Mouse (Mus musculus) midbrain, embryonic 14.5 days (tissue): Measurements from ENCODE around the gene Smarcd3. TPM values are rescaled to one million over a fixed set of nuclear protein-coding genes. Genes with fewer than 3 reads are reported as not detected.
A peak's percentile ranks its signal among the peaks of the same experiment; 100 is the strongest.

ENCODE experiments used
- ATAC-seq: fragments of 200-750 bp; cut with Nextera tagmentation; 2 replicates; pipeline ENCODE4 v1.8.0; 2017; ENCODE audit warnings: moderate number of reproducible peaks, moderate library complexity; ENCODE audit not compliant: low FRiP score, low TSS enrichment
- DNase-seq: peaks from one replicate; pipeline ENCODE4 v3.0.0-alpha.2; 2015
- H3K27ac ChIP-seq: fragments of 300-500 bp; sonication (generic); replicated peaks from 2 replicates; pipeline ENCODE4 v1.5.1; 2014; ENCODE audit warnings: mild to moderate bottlenecking, low read depth, low read length, moderate library complexity
- H3K27me3 ChIP-seq: fragments of 300-500 bp; sonication (generic); 2 replicates; pipeline ENCODE4 v1.6.1; 2014; ENCODE audit warnings: low read length, control low read depth, mixed read lengths; ENCODE audit not compliant: control insufficient read depth, insufficient read depth
- H3K36me3 ChIP-seq: fragments of 300-500 bp; sonication (generic); 2 replicates; pipeline ENCODE4 v1.6.1; 2014; ENCODE audit warnings: low read length, control low read depth; ENCODE audit not compliant: control insufficient read depth, insufficient read depth
- H3K4me1 ChIP-seq: fragments of 300-500 bp; sonication (generic); 2 replicates; pipeline ENCODE4 v1.6.1; 2014; ENCODE audit warnings: mild to moderate bottlenecking, antibody characterized with exemption, low read length, control low read depth; ENCODE audit not compliant: control insufficient read depth, insufficient read depth
- H3K4me2 ChIP-seq: fragments of 300-500 bp; sonication (generic); 2 replicates; pipeline ENCODE4 v1.6.1; 2014; ENCODE audit warnings: mild to moderate bottlenecking, low read length, moderate library complexity
- H3K4me3 ChIP-seq: fragments of 300-500 bp; sonication (generic); replicated peaks from 2 replicates; pipeline ENCODE4 v1.5.1; 2014; ENCODE audit warnings: low read depth, low read length
- H3K9ac ChIP-seq: fragments of 300-500 bp; sonication (generic); replicated peaks from 2 replicates; pipeline ENCODE4 v1.6.1; 2014; ENCODE audit warnings: mild to moderate bottlenecking, low read length, moderate library complexity
- H3K9me3 ChIP-seq: fragments of 300-500 bp; sonication (generic); 2 replicates; pipeline ENCODE4 v1.6.1; 2016; ENCODE audit warnings: low read length, control low read depth, mixed read lengths; ENCODE audit not compliant: control insufficient read depth
- WGBS: fragments of 180-500 bp; shearing (Covaris S2); extraction: QIAGEN DNeasy Blood & Tissue Kit; methylation state at CpG from one replicate; pipeline ENCODE4 v1.1.7; 2014; 5-methylcytosine and 5-hydroxymethylcytosine counted together
- polyA plus RNA-seq: library from polyadenylated mRNA; unstranded; fragments of >200 nt; fragmentation: Nextera tagmentation; extraction: Ambion mirVana; gene quantifications from 2 replicates; pipeline ENCODE4 v1.2.1, GENCODE M21; 2014

Smarcd3 gene
- polyA plus RNA-seq, 1 experiment from 2014 or later, result 158 TPM

DNA sequence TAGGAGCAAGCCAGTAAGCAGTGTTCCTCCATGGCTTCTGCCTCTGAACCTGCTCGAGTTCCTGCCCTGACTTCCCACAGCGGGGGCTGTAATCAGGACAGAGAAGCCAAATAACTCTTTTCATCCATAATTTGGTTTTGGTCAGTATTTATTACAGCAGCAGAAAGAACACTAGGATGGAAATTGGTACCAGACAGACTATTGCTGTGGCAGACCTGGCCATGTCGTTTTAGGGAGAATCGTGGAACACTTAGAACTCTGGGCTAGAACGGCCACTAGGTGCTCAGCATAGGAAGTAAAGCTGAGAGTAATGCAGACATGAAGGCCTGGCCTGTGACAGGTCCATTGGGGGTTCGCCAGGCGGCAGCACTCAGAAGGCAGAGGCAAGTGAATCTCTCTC is 25.5 kb upstream of the Smarcd3 start:
- WGBS, result 84% methylated on average over 7 of the region's 7 CpGs
- Histone ChIP-seq H3K27me3 (no peaks in the 10 kb centered on the region), H3K27ac (no peak overlapping the region), H3K9ac (no peak overlapping the region), H3K36me3 (no peaks in the 10 kb centered on the region), H3K4me3 (no peak overlapping the region), H3K4me1 (no peaks in the 10 kb centered on the region), H3K9me3 (no peaks in the 10 kb centered on the region), H3K4me2 (no peak overlapping the region)
- DNase-seq (no peak), ATAC-seq (no peak)

DNA sequence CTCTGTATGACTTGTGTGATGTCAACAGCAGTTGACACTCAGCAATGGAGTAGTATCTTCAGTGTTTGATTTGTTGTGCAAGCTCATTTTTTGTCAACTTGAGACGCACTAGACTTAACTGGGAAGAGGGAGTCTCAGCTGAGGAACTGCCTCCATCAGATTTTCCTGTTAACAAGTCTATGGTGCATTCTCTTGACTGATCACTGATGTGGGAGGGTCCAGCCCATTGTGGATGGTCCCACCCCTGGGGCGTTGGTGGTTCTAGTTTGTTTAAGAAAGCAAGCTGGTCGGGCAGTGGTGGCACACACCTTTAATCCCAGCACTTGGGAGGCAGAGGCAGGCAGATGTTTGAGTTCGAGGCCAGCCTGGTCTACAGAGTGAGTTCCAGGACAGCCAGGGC is 25.0 kb upstream of the Smarcd3 start:
- Histone ChIP-seq H3K4me1 (no peaks in the 10 kb centered on the region), H3K4me2 (no peak overlapping the region), H3K4me3 (no peak overlapping the region), H3K27ac (no peak overlapping the region), H3K9me3 (no peaks in the 10 kb centered on the region), H3K9ac (no peak overlapping the region), H3K27me3 (no peaks in the 10 kb centered on the region), H3K36me3 (no peaks in the 10 kb centered on the region)
- WGBS, result 63% methylated on average over 4 of the region's 4 CpGs
- ATAC-seq (no peak), DNase-seq (no peak)

DNA sequence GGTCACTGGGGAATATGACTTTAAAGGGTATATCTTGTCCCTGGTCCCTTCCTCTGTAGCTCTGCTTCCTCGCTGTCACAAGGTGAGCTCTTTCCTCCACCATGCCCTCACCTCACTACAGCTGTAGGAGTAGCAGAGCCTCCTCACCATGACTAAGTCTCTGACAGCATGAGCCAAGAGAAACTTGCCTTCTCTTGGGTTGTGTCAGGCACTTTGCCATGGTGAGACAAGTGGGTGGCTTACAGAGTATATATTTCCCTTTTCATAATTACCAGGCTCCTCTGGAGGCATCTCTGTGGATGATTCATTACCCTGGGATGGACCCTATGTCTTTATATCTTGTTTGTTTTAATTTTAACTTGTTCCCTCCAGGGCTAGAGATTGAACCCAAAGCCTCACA is 21.2 kb upstream of the Smarcd3 start:
- Histone ChIP-seq H3K27ac (no peak overlapping the region), H3K9me3 (no peaks in the 10 kb centered on the region), H3K4me3 (no peak overlapping the region), H3K36me3 (no peaks in the 10 kb centered on the region), H3K9ac (no peak overlapping the region), H3K4me2 (no peak overlapping the region), H3K27me3 (no peaks in the 10 kb centered on the region), H3K4me1 (no peaks in the 10 kb centered on the region)
- DNase-seq (no peak), ATAC-seq (no peak)
- WGBS, result 88% methylated on average over 1 of the region's 1 CpGs

DNA sequence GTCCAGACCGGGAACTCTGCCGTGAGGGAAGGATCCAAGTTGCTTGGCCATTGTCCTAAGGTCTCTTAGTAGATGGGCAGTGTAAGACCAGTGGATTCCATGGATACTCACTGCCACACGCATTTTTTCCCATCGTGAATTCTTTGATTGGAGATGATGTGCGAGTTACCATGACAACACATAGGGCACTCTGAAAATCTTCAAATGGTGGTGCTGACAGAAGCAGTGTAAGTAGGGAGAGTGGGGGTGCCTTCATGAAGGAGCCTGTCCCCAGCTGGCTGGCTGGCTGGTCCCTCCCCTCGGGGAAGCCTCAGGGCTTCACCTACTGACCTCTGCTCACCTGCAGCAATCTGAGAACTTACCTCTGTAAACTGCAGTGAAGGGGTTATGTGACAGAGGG is 14.9 kb upstream of the Smarcd3 start:
- 0 out of 2 replicates have a peak, but pooled peaks have one; percentile 34 for ATAC-seq
- Histone ChIP-seq H3K9ac (no peak overlapping the region), H3K9me3 (no peaks in the 10 kb centered on the region), H3K27ac (no peak overlapping the region), H3K4me1 (peaks cover 5% of the 10 kb centered on the region; the same call in 1 of the 2 replicates), H3K27me3 (no peaks in the 10 kb centered on the region), H3K4me3 (no peak overlapping the region), H3K36me3 (no peaks in the 10 kb centered on the region), H3K4me2 (no peak overlapping the region)
- peak; percentile 62 for DNase-seq
- WGBS, result 63% methylated on average over 6 of the region's 6 CpGs

DNA sequence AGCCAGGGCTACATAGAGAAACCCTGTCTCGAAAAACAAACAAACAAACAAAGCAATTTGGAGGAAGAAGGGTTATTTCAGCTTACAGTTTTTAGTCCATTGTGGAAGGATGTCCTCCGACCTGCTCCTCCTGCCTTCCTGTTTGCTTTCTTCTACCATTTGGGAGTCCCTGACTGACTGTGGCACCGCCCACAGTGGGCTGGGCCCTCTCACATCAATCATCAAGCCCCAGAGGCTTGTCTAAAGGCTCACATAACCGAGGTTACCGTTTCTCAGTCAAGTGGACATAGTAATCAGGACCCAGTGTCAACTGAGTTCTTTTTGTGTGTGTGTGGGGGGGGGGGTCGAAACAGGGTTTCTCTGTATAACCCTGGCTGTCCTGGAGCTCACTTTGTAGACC is 13.9 kb upstream of the Smarcd3 start:
- H3K9ac ChIP-seq, result no peak overlapping the region
- H3K4me3 ChIP-seq, result no peak overlapping the region
- no peaks in the 10 kb centered on the region for H3K27me3 ChIP-seq
- no peak for DNase-seq
- H3K27ac ChIP-seq, result no peak overlapping the region
- WGBS, result 71% methylated on average over 6 of the region's 6 CpGs
- H3K4me1 ChIP-seq, result peaks cover 5% of the 10 kb centered on the region; the same call in 1 of the 2 replicates
- no peak overlapping the region for H3K4me2 ChIP-seq
- no peaks in the 10 kb centered on the region for H3K9me3 ChIP-seq
- no peak for ATAC-seq
- no peaks in the 10 kb centered on the region for H3K36me3 ChIP-seq

DNA sequence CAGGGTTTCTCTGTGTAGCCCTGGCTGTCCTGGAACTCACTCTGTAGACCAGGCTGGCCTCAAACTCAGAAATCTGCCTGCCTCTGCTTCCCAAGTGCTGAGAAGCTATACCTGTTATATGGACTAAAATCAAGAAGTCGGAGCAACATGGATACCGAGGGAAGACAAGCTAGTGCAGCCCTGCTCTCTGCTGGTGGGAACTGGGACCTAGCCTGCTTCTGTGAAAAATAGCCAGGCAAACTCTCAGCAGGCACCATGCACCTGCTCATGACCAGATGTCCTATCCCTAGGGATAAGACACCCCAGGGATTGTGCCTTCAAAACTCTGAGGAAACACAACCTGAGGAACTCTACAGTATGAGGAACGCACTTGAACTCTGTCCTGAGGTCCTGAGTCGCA is 12.8 kb upstream of the Smarcd3 start:
- no peaks in the 10 kb centered on the region for H3K27me3 ChIP-seq
- no peak overlapping the region for H3K4me3 ChIP-seq
- no peaks in the 10 kb centered on the region for H3K36me3 ChIP-seq
- H3K4me1 ChIP-seq, result peaks cover 5% of the 10 kb centered on the region; the same call in 1 of the 2 replicates
- no peak overlapping the region for H3K27ac ChIP-seq
- H3K9ac ChIP-seq, result no peak overlapping the region
- DNase-seq (peak; percentile 26), ATAC-seq (no peak)
- no peaks in the 10 kb centered on the region for H3K9me3 ChIP-seq
- 75% methylated on average over 4 of the region's 4 CpGs for WGBS
- no peak overlapping the region for H3K4me2 ChIP-seq

DNA sequence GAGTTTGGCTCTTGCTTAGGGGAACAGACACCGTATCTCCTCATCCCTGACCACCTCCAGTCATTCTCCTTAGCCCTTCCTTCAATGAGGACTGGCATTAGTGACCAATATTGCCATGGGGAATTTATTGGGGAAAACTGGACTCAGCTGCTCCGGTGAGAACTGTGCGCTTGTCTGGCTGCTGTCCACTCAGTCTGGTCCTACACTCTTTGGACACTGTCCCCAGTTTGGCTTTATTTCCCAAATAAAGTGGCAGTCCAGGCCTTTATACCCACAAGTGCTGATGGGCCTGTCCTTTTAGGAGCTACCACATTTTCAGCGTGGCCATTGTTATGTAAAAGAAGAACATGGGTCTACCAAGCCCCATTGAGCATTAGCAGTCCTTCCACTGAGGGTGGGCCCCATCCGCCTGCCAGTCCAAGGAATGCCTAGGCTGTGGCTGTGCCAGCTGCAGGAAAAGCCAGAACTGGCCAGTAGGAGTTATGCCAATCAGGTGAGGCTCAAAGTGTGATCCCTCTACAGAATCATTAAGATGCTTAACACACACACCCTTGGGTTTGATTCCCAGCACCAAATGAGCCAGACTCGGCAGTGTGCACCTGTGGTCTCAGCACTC is 11.4 kb upstream of the Smarcd3 start:
- H3K27me3 ChIP-seq, result no peaks in the 10 kb centered on the region

DNA sequence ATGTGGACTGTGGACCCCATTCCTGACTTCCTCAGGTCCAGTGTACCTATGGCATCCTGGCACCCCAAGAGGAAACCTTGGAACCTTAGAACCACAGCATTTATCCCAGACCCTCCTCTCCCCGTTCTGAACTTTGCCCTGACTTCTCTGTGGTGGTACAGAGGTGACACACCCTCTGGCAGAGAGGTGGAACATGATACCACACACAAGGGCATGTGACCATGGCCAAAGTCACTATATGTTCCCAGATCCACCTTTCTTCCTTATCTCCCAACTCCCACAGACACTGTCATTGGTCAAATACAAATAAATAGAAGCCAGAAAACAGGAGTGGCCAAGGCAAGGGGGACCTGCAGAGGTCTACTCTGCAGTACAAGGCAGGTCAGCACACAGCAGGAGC is 10.9 kb upstream of the Smarcd3 start:
- no peaks in the 10 kb centered on the region for H3K9me3 ChIP-seq
- whole genome bisulfite sequencing, result 53% methylated on average over 1 of the region's 1 CpGs
- no peak overlapping the region for H3K4me2 ChIP-seq
- no peak for ATAC-seq
- H3K27ac ChIP-seq, result no peak overlapping the region
- H3K27me3 ChIP-seq, result no peaks in the 10 kb centered on the region
- H3K36me3 ChIP-seq, result no peaks in the 10 kb centered on the region
- H3K4me1 ChIP-seq, result peaks cover 5% of the 10 kb centered on the region; the same call in 1 of the 2 replicates
- H3K9ac ChIP-seq, result no peak overlapping the region
- no peak for DNase-seq
- H3K4me3 ChIP-seq, result no peak overlapping the region

More for the DNA sequence above, 11.4 kb upstream of the Smarcd3 start:
- Histone ChIP-seq H3K9me3 (no peaks in the 10 kb centered on the region), H3K9ac (no peak overlapping the region), H3K36me3 (no peaks in the 10 kb centered on the region), H3K4me3 (no peak overlapping the region), H3K27ac (no peak overlapping the region), H3K4me2 (no peak overlapping the region), H3K4me1 (peaks cover 5% of the 10 kb centered on the region; the same call in 1 of the 2 replicates)
- no peak for ATAC-seq
- DNase-seq, result no peak
- WGBS, result 48% methylated on average over 6 of the region's 6 CpGs

DNA sequence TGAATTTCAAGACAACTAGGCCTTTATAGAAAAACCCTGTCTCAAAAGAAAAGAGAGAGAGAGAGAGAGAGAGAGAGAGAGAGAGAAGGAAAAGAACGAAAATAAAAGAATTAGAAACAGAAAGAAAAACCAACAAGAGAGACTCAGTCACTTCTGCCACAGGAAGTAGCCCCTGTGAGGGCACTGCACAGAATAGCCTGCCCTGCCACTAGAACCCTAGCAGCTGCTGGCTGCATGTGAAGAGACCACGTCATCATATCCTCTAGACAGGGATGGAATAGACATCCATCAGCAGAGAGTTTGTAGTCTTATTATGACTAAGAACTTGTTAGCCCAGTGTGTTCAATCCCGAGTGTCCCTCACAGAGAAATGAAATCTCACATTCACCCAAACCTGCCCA is 5.5 kb upstream of the Smarcd3 start:
- WGBS, result 72% methylated on average over 3 of the region's 3 CpGs
- Histone ChIP-seq H3K36me3 (no peaks in the 10 kb centered on the region), H3K27ac (no peak overlapping the region), H3K4me2 (no peak overlapping the region), H3K4me3 (no peak overlapping the region), H3K9me3 (no peaks in the 10 kb centered on the region), H3K9ac (no peak overlapping the region), H3K27me3 (no peaks in the 10 kb centered on the region), H3K4me1 (peaks cover 3% of the 10 kb centered on the region; the same call in 1 of the 2 replicates)
- ATAC-seq, result no peak
- DNase-seq, result no peak
